Mouse (Mus musculus): ENCODE data around the gene Tnni1.

Tnni1 gene

DNA sequence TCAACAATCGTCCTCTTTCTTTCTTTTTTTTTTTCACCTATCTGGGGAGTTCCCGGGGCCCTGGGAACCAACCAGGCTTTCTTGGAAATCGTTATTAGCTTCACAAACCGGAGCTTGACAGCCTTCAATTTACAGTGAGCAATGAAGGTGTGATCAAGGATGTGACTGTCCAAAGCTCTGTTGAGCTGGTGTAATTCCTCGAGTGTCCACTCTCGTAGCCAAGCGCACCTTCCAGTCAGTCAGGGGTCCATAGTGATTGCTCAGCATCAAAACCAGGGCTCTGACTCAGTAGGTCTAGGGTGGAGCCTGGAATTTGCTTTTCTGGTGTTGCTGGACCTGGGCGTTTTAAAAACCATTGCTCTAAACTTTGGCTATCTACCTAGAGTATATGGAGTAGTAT is 19.0 kb upstream of the Tnni1 start:
- Histone ChIP-seq H3K36me3 (ENCODE audit: control insufficient read depth, insufficient read depth, low read length, poor library complexity, severe bottlenecking) (no peaks in the 10 kb centered on the region), H3K27me3 (ENCODE audit: control insufficient read depth, insufficient read depth, low read length, poor library complexity, severe bottlenecking) (no peaks in the 10 kb centered on the region)
- no peak for DNase-seq (ENCODE audit: low read depth, low spot score)

GRCm38 (mm10) chr1:135761728-135762127 is 17.5 kb upstream of the Tnni1 start:
- Histone ChIP-seq H3K27me3 (ENCODE audit: control insufficient read depth, insufficient read depth, low read length, poor library complexity, severe bottlenecking) (no peaks in the 10 kb centered on the region), H3K36me3 (ENCODE audit: control insufficient read depth, insufficient read depth, low read length, poor library complexity, severe bottlenecking) (no peaks in the 10 kb centered on the region)
- DNase-seq (ENCODE audit: low read depth, low spot score): no peak

DNA sequence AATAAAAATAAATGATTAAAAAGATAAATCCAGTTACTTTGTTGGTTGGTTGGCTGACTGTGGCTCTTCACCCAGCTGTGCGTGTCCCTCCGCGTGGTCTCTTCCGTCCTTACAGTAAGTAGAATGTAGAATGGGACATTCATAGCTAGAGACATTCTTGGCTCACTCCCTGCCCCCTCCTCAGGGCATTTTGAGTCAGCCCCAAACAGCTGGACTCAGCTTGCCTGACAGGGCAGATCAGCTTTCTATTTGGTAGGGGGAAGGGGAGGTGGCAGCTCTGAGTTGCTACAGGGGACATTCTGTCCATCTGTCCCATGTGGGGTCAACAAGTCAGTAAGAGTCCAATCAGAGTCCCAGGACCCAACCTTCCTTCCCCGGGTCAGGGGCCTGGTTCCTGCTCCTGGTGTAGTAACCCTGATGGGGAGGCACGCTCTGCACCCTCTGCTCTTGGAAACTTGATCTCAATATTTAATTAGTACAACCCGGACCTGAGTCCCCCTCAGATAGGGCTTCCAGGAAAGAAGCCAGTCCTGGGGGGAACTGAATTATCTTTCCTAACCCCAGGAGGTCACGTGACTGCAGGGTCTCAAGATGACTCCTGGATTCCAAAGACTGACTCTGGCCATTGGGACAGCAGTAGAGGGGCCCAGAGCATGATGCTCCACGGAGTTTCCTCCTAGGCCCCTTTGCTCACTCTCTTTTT is 15.6 kb upstream of the Tnni1 start:
- H3K27me3 ChIP-seq (ENCODE audit: control insufficient read depth, insufficient read depth, low read length, poor library complexity, severe bottlenecking): no peaks in the 10 kb centered on the region
- DNase-seq (ENCODE audit: low read depth, low spot score): no peak
- H3K36me3 ChIP-seq (ENCODE audit: control insufficient read depth, insufficient read depth, low read length, poor library complexity, severe bottlenecking): no peaks in the 10 kb centered on the region

DNA sequence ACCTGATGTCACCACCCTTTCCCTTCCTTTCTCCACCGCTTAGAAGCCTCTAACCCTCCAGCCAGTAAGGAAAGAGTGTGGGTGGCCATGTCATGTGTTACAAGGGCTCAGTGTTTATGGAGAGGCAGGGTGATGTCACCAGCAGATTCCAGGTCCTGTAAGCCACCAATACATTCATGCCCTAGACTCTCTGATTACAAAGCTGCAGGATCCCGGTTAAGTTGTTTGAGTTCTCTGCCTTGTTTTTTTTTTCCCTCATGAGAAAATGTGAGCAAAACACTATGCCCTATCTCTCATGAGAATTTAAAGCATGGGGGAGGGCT is 15.1 kb upstream of the Tnni1 start:
- Histone ChIP-seq H3K36me3 (ENCODE audit: control insufficient read depth, insufficient read depth, low read length, poor library complexity, severe bottlenecking) (no peaks in the 10 kb centered on the region), H3K27me3 (ENCODE audit: control insufficient read depth, insufficient read depth, low read length, poor library complexity, severe bottlenecking) (no peaks in the 10 kb centered on the region)
- DNase-seq (ENCODE audit: low read depth, low spot score): no peak

DNA sequence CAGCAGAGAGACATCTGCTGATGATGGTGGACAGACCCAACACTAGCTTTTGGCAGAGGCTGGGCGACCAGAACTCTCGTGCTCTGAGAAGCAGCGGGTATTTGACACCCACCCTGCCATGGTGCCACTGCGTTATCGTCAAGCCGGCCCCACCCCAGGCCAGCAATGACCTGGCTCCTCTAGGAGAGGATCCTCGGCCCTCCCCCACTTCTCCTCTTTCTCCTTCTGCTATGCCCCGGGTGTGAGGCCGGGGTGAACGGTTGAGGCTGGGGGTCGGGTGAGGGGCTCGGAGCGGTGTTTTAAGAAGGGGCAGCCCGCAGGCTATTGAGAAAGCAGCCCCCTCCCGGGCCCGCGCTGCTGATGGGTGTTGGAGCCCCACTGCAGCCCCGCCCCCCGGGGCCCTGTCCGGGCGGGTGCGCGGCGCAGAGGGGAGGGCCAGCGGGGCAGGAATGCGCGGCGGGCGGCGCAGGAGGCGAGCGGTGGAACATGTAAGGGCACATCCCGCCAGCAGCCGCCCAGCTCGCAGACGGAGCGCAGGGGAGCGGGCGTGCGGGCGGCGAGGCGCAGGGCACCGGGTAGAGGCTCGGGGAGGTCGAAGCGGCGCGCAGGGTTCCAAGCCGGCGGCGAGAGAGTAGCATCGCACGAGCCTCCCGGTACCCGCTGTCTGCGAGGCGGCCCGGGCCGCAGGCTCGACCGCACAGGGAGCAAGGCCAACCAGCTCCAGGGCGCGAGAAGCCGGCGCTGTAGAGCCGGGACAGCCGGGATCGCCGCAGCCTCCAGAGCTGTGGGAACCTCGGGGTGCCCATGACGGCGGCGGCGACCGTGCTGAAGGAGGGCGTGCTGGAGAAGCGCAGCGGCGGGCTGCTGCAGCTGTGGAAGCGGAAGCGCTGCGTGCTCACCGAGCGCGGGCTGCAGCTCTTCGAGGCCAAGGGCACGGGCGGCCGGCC is 13.3 kb upstream of the Tnni1 start, which contains the start of gene Phlda3:
Gene Phlda3, plus strand, starts transcription at position 475 of the 947 bp plus-strand sequence.
- Histone ChIP-seq H3K27me3 (ENCODE audit: control insufficient read depth, insufficient read depth, low read length, poor library complexity, severe bottlenecking) (no peaks in the 10 kb centered on the region), H3K36me3 (ENCODE audit: control insufficient read depth, insufficient read depth, low read length, poor library complexity, severe bottlenecking) (no peaks in the 10 kb centered on the region)
- peak; percentile 39 for DNase-seq (ENCODE audit: low read depth, low spot score)

DNA sequence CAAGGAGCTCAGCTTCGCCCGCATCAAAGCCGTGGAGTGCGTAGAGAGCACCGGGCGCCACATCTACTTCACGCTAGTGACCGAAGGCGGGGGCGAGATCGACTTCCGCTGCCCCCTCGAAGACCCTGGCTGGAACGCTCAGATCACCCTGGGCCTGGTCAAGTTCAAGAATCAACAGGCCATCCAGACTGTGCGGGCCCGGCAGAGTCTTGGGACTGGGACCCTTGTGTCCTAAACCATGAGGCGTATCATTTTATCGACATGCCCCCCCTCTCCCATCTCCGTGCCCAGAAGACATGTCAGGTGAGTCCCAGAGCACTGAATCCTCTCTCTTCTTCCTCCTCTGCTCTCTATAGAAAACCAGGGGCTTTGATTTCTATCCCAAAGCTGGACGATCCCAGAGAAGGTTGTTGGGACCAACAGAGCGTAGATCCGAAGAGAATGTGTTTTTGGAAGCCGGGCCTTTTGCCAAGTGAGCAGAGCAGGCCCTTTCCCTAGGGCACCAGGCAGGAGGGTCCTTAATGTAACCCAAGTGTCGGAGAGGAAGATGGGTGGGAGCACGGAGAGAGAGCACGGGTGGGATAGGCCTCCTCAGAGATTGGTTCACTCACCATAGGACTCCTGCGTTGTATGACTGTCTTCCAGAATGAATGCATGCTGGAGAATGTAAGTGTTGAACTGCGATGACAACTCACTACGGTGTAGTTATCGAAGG is 12.5 kb upstream of the Tnni1 start:
- DNase-seq (ENCODE audit: low read depth, low spot score): no peak
- Histone ChIP-seq H3K36me3 (ENCODE audit: control insufficient read depth, insufficient read depth, low read length, poor library complexity, severe bottlenecking) (no peaks in the 10 kb centered on the region), H3K27me3 (ENCODE audit: control insufficient read depth, insufficient read depth, low read length, poor library complexity, severe bottlenecking) (no peaks in the 10 kb centered on the region)

GRCm38 (mm10) chr1:135767324-135767890 is 11.8 kb upstream of the Tnni1 start:
- DNase-seq (ENCODE audit: low read depth, low spot score): no peak
- no peaks in the 10 kb centered on the region for H3K36me3 ChIP-seq (ENCODE audit: control insufficient read depth, insufficient read depth, low read length, poor library complexity, severe bottlenecking)
- H3K27me3 ChIP-seq (ENCODE audit: control insufficient read depth, insufficient read depth, low read length, poor library complexity, severe bottlenecking): no peaks in the 10 kb centered on the region

DNA sequence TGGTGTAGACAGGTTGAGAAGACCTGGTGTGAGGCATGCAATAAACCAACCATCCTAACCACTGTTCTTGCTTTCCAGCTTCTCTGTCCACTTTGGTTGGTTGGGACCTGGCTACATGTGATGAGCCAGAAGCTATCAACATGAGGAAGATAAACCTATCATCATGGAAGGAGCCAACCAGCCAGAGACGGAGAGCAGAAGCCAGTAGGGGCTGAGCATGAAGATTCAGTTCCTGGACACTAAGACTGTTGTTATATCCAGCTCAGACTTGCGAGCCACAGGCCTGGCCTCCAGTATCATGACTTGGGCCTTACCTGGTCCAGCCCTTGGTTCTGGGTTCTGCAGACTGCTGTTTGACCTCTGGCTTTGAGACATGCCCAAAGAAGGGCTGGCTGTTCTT is 10.8 kb upstream of the Tnni1 start:
- Histone ChIP-seq H3K27me3 (ENCODE audit: control insufficient read depth, insufficient read depth, low read length, poor library complexity, severe bottlenecking) (no peaks in the 10 kb centered on the region), H3K36me3 (ENCODE audit: control insufficient read depth, insufficient read depth, low read length, poor library complexity, severe bottlenecking) (no peaks in the 10 kb centered on the region)
- DNase-seq (ENCODE audit: low read depth, low spot score): no peak

DNA sequence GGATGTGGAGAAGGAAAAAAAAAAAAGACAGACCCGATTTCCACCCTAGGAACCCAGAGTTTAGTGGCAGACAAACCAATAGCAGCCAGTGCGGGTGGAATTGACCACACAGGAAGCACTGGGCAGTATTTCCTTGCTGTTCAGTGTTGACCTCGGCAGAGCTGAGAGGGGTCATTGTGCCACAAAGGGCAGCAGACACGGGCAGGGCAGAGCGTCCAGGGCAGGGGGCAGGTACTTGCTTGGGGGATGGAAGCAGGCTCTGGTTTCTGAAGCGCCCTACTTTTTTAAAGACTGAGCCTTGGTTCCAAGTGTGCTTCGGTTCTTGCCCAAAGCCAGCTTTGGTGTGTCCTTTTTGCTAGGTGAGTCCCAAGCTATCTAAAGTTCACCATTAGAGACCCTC is 9.0 kb upstream of the Tnni1 start:
- no peaks in the 10 kb centered on the region; the same call in 1 of the 2 replicates for H3K27me3 ChIP-seq (ENCODE audit: control insufficient read depth, insufficient read depth, low read length, poor library complexity, severe bottlenecking)
- no peaks in the 10 kb centered on the region for H3K36me3 ChIP-seq (ENCODE audit: control insufficient read depth, insufficient read depth, low read length, poor library complexity, severe bottlenecking)
- no peak for DNase-seq (ENCODE audit: low read depth, low spot score)

- DNase-seq (ENCODE audit: low read depth, low spot score): no peak
- Histone ChIP-seq H3K36me3 (ENCODE audit: control insufficient read depth, insufficient read depth, low read length, poor library complexity, severe bottlenecking) (no peaks in the 10 kb centered on the region), H3K27me3 (ENCODE audit: control insufficient read depth, insufficient read depth, low read length, poor library complexity, severe bottlenecking) (no peaks in the 10 kb centered on the region; the same call in 1 of the 2 replicates)
Observed at GRCm38 (mm10) chr1:135770896-135771572, 8.2 kb upstream of the Tnni1 start.

DNA sequence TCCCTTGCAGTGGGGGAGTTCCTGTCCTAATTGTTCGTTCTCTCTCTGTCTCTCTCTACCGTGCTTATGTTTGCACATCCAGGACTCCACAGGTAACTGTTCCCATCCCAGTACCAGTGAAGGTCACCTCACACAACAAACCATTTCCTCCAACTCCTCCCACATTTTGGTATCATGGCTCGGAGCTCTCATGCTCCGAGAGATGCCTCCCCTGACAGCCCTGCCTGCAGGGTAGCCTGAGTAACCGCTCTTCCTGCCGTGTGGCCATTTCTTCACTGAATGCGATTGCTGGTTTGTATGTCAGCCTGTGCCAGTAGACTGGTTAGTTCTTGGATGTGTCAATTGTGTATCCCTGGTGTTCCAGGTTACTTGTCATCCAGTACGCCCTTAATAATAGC is 7.7 kb upstream of the Tnni1 start:
- Histone ChIP-seq H3K27me3 (ENCODE audit: control insufficient read depth, insufficient read depth, low read length, poor library complexity, severe bottlenecking) (no peaks in the 10 kb centered on the region; the same call in 1 of the 2 replicates), H3K36me3 (ENCODE audit: control insufficient read depth, insufficient read depth, low read length, poor library complexity, severe bottlenecking) (no peaks in the 10 kb centered on the region)
- DNase-seq (ENCODE audit: low read depth, low spot score): no peak

- DNase-seq (ENCODE audit: low read depth, low spot score): no peak
- Histone ChIP-seq H3K27me3 (ENCODE audit: control insufficient read depth, insufficient read depth, low read length, poor library complexity, severe bottlenecking) (no peaks in the 10 kb centered on the region; the same call in 1 of the 2 replicates), H3K36me3 (ENCODE audit: control insufficient read depth, insufficient read depth, low read length, poor library complexity, severe bottlenecking) (no peaks in the 10 kb centered on the region)
Observed at GRCm38 (mm10) chr1:135776596-135776995, 2.6 kb upstream of the Tnni1 start.

DNA sequence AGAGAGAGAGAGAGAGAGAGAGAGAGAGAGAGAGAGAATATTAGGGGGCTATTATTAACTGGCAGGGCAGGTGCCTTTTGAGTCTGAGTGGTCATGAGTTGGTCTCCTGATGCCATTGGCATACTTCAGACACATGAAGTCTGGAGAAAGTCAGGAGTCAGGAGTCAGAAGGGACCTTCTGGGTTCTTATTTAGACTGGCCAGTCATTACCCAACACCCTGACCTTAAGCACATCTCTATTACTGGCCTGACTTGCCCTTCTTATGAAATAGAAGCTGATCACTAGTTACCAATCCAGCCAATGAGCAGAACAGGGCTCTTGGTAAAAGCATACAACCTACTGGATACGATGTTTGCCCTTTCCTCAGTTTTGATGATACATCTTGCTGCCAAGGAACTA is 2.2 kb upstream of the Tnni1 start:
- no peak for DNase-seq (ENCODE audit: low read depth, low spot score)
- Histone ChIP-seq H3K36me3 (ENCODE audit: control insufficient read depth, insufficient read depth, low read length, poor library complexity, severe bottlenecking) (no peaks in the 10 kb centered on the region), H3K27me3 (ENCODE audit: control insufficient read depth, insufficient read depth, low read length, poor library complexity, severe bottlenecking) (no peaks in the 10 kb centered on the region; the same call in 1 of the 2 replicates)

DNA sequence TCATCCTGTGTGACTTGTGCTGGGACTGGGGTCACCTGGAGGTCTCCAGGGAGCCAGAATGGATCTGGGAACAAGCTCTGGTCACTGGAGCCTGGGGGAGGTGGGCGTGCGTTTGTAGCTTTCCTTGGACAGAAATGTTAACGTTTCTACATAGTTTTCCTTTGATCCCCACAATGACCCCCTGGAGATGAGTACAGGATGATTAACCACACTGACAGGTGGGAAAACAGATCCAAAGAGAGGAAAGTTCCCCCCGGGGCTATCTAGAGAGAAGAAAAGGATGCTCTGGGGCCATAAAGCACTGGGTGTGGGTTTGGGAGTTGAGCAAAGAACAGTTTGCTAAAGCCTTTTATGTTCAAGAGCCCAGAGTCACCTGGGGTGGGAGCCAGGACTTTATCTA is 1.4 kb downstream of the Tnni1 start:
- Histone ChIP-seq H3K36me3 (ENCODE audit: control insufficient read depth, insufficient read depth, low read length, poor library complexity, severe bottlenecking) (no peaks in the 10 kb centered on the region), H3K27me3 (ENCODE audit: control insufficient read depth, insufficient read depth, low read length, poor library complexity, severe bottlenecking) (no peaks in the 10 kb centered on the region)
- no peak for DNase-seq (ENCODE audit: low read depth, low spot score)
